Mouse (Mus musculus) forebrain, embryonic 14.5 days (tissue): Measurements from ENCODE around the gene Col23a1. TPM values are rescaled to one million over a fixed set of nuclear protein-coding genes. Genes with fewer than 3 reads are reported as not detected.

Source experiments
- ATAC-seq: fragments of 200-750 bp; cut with Nextera tagmentation; 2 replicates; pipeline ENCODE4 v1.8.0; 2017; ENCODE audit warnings: mild to moderate bottlenecking, moderate library complexity
- DNase-seq: peaks from one replicate; pipeline ENCODE4 v3.0.0-alpha.2; 2015; ENCODE audit warnings: low spot score
- H3K27ac ChIP-seq: fragments of 300-500 bp; sonication (generic); 2 replicates; pipeline ENCODE4 v1.5.1; 2014; ENCODE audit warnings: low read depth, mild to moderate bottlenecking, control low read depth, low read length, moderate library complexity
- H3K27me3 ChIP-seq: fragments of 300-500 bp; sonication (generic); replicated peaks from 2 replicates; pipeline ENCODE4 v1.6.1; 2014; ENCODE audit warnings: low read length, control low read depth, mixed read lengths; ENCODE audit not compliant: control insufficient read depth, insufficient read depth
- H3K36me3 ChIP-seq: fragments of 300-500 bp; sonication (generic); 2 replicates; pipeline ENCODE4 v1.6.1; 2014; ENCODE audit warnings: low read length, control low read depth; ENCODE audit not compliant: control insufficient read depth, insufficient read depth
- H3K4me1 ChIP-seq: fragments of 300-500 bp; sonication (generic); 2 replicates; pipeline ENCODE4 v1.6.1; 2014; ENCODE audit warnings: antibody characterized with exemption, low read length, control low read depth; ENCODE audit not compliant: control insufficient read depth, insufficient read depth
- H3K4me2 ChIP-seq: fragments of 300-500 bp; sonication (generic); 2 replicates; pipeline ENCODE4 v1.6.1; 2014; ENCODE audit warnings: mild to moderate bottlenecking, control low read depth, low read length
- H3K4me3 ChIP-seq: fragments of 300-500 bp; sonication (generic); 2 replicates; pipeline ENCODE4 v1.5.1; 2014; ENCODE audit warnings: low read depth, low read length, control low read depth
- H3K9ac ChIP-seq: fragments of 300-500 bp; sonication (generic); 2 replicates; pipeline ENCODE4 v1.6.1; 2014; ENCODE audit warnings: mild to moderate bottlenecking, low read length, control low read depth, moderate library complexity
- H3K9me3 ChIP-seq: fragments of 300-500 bp; sonication (generic); replicated peaks from 2 replicates; pipeline ENCODE4 v1.6.1; 2016; ENCODE audit warnings: low read length, control low read depth, mixed read lengths; ENCODE audit not compliant: control insufficient read depth
- WGBS: fragments of 180-500 bp; shearing (Covaris S2); extraction: QIAGEN DNeasy Blood & Tissue Kit; methylation state at CpG from one replicate; pipeline ENCODE4 v1.1.7; 2014; 5-methylcytosine and 5-hydroxymethylcytosine counted together
- polyA plus RNA-seq: library from polyadenylated mRNA; unstranded; fragments of >200 nt; fragmentation: Nextera tagmentation; extraction: Ambion mirVana; gene quantifications from 2 replicates; pipeline ENCODE4 v1.2.1, GENCODE M21; 2014

Gene Col23a1
- polyA plus RNA-seq, 1 experiment from 2014 or later: 2.5 TPM

DNA sequence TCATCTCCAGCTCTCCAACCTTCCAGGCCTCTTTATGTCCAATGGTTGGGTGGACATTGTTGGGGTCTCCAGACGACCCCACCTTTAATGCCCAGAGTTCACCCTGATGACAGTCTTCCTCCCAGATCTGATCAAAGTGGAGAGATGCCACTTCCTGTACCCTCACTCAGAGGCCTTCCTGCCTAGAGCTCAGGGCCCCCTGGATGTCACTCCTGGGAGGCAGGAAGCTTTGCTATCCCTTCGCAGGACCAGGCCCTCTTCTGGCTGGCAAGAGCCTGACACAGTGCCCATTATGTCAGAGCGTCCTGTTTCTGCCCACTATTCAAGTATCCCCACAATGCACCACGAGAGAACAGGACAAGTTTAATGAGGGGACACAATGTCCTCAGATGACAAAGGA, 289.3 kb downstream of the Col23a1 start:
- peaks cover 6% of the 10 kb centered on the region for H3K4me1 ChIP-seq
- H3K36me3 ChIP-seq: no peaks in the 10 kb centered on the region
- 63% methylated on average over 4 of the region's 4 CpGs for WGBS
- no peaks in the 10 kb centered on the region for H3K27me3 ChIP-seq
- ATAC-seq (no peak), DNase-seq (no peak)
- no peaks in the 10 kb centered on the region for H3K9me3 ChIP-seq
- no peak overlapping the region for H3K4me3 ChIP-seq
- no peak overlapping the region for H3K4me2 ChIP-seq
- H3K27ac ChIP-seq: no peak overlapping the region
- H3K9ac ChIP-seq: no peak overlapping the region

DNA sequence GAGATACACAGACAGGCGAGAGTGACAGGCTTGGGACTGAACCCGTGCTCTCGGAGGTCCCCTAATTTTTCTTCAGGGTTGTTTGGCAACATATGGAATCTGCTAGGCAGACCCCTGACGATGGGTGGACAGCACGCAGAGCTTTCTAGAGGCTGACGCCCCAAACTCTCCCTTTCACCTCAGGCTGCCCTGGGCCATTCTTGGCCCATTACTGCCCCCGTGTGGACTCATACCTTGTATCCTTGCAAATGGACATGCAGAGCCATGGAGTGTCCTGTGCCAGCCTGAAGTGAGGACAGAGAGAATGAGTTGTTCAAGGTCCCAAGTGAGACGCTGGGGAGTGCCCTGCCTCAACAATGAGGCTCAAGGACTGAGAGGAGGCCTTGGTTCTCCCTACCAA, 293.0 kb downstream of the Col23a1 start:
- H3K9me3 ChIP-seq: no peaks in the 10 kb centered on the region
- no peaks in the 10 kb centered on the region for H3K27me3 ChIP-seq
- ATAC-seq (no peak), DNase-seq (peak; percentile 63)
- H3K9ac ChIP-seq: no peak overlapping the region
- peaks cover 18% of the 10 kb centered on the region for H3K36me3 ChIP-seq
- H3K4me2 ChIP-seq: no peak overlapping the region
- no peak overlapping the region for H3K27ac ChIP-seq
- no peak overlapping the region for H3K4me3 ChIP-seq
- WGBS: 25% methylated on average over 8 of the region's 8 CpGs
- peaks cover 10% of the 10 kb centered on the region for H3K4me1 ChIP-seq

DNA sequence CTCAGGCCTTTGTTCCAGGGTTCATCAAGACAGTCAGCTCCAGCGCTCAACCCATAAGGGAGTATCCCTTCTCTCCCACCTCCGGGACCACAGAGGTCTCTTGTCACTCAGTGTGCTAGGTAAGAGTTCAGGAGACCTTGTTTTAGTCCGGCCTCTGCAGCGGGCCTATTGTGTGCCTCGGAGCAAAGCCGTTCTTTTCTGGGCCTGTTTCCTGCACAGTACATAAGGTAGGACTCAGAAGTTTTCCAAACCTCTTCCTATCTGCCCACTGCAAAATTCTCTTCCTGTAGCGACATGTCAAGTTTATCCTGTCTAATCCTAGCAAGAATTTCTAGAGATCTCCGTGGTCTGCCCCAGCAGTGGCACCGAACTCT, 294.3 kb downstream of the Col23a1 start:
- Histone ChIP-seq H3K4me2 (peak overlapping the region; percentile 91), H3K27ac (peak overlapping the region; percentile 96), H3K4me1 (peaks cover 10% of the 10 kb centered on the region), H3K27me3 (no peaks in the 10 kb centered on the region), H3K36me3 (peaks cover 31% of the 10 kb centered on the region), H3K9me3 (no peaks in the 10 kb centered on the region), H3K4me3 (peak overlapping the region; percentile 60), H3K9ac (peak overlapping the region; percentile 90)
- ATAC-seq (peak; percentile 33), DNase-seq (peak; percentile 32)
- 7% methylated on average over 9 of the region's 9 CpGs for WGBS

DNA sequence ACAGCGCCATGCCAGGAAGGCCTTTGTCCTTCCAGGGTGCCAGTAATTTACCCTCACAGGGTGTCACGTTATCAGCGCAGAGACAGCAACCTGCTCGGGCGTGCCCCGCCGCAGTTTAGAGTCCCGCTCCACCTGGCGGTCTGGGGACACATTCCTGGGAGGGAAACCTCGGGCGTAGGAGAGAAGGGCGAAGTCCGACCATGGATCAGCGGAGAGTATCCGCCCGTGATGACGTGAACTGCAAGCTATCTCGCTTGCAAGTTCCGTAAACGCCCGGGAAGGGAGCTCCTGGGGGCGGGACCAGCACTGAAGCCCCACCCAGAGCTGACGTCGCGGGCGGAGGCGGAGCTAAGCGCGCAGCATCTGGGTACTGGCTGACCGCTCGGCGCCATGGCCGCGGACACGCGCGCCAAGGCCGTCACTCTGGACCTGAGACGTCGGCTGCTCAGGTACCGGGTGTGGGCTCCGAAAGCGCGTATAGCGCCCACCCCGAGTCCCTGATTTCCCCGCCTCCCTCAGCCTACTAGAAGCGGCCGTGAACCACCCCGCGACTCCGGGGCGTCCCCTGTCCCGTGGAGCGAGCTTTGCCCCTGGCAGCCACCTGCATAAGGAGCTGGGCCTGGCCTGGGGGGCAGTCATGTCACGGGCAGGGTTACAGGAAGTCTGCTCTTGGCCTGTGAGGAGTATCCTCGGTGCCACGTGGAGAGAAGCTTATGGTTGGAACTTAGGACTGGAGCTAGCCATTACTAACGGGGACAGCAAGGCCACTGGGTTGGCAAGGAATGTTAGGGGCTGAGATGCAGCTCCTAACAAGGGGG, 294.9 kb downstream of the Col23a1 start, which contains the start of gene Phykpl:
Phykpl (plus strand) TSS at position 327 of the 818 bp plus-strand sequence.
- H3K27ac ChIP-seq: peak within 1 kb of the TSS; percentile 96
- H3K27me3 ChIP-seq: no peaks in the 10 kb centered on the region
- ATAC-seq (peak; percentile 95), DNase-seq (peak; percentile 97)
- H3K9me3 ChIP-seq: no peaks in the 10 kb centered on the region
- peak within 1 kb of the TSS; percentile 91 for H3K4me2 ChIP-seq
- H3K4me3 ChIP-seq: peak within 1 kb of the TSS; percentile 60
- H3K4me1 ChIP-seq: peaks cover 10% of the 10 kb centered on the region
- peaks cover 37% of the 10 kb centered on the region for H3K36me3 ChIP-seq
- WGBS: under 1% methylated on average over 58 of the region's 59 CpGs
- H3K9ac ChIP-seq: peak within 1 kb of the TSS; percentile 90

DNA sequence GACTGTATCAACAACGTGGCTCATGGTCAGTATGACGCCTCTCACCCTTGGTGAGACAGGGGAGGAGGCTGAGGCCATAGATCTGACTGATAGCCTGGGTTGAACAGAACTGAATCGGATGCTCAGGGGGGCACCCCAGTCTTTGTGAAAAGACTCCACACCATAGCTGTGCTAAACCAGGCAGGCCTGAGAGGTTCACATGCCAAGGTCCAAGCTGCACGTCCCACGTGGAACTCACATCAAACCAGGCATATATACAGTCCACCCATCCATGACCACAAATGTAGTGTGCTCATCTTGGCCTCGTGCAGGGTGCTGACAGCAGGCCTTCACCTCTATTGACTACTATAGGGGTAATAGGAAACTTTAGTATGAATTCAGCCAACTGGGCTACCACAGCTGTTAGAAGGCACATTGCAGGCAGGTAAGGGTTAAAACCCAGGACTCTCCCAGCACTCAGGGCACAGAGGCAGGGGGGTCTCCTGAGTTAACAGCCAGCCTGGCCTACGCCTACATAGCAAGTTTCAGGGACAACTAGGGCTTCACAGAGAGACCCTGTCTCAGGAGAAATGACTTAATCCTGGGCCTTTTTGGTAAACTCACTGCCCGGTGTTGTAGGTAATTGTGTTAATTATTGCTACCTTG, 296.0 kb downstream of the Col23a1 start:
- H3K9me3 ChIP-seq: no peaks in the 10 kb centered on the region
- H3K4me2 ChIP-seq: peak overlapping the region; percentile 91
- 0 out of 2 replicates have a peak overlapping the region, but pooled peaks have one; percentile 60 for H3K4me3 ChIP-seq
- H3K36me3 ChIP-seq: peaks cover 47% of the 10 kb centered on the region
- ATAC-seq (no peak), DNase-seq (no peak)
- WGBS: 70% methylated on average over 8 of the region's 8 CpGs
- H3K4me1 ChIP-seq: peaks cover 10% of the 10 kb centered on the region
- H3K27me3 ChIP-seq: no peaks in the 10 kb centered on the region
- peak overlapping the region; percentile 30; the same call in 1 of the 2 replicates for H3K27ac ChIP-seq
- peak overlapping the region; percentile 90 for H3K9ac ChIP-seq

DNA sequence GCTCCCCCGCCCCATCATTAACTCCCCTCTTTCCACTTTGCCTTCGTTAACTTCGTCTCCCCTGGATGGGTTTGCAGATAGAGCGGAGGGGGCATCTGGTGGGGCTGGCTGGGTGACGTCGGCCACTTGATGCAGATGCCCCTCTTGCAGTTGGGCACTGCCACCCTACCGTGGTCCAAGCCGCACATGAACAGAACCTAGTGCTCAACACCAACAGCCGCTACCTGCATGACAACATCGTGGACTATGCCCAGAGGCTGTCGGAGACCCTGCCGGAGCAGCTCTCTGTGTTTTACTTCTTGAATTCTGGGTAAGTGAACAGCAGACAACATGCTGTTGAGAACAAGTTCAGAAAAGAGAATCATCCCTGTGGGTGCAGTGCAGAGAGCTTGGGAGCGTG, 296.7 kb downstream of the Col23a1 start:
- no peak overlapping the region for H3K4me2 ChIP-seq
- 84% methylated on average over 13 of the region's 13 CpGs for WGBS
- DNase-seq: no peak
- no peaks in the 10 kb centered on the region for H3K27me3 ChIP-seq
- no peak overlapping the region for H3K4me3 ChIP-seq
- peaks cover 54% of the 10 kb centered on the region for H3K36me3 ChIP-seq
- no peaks in the 10 kb centered on the region for H3K9me3 ChIP-seq
- peak overlapping the region; percentile 30; the same call in 1 of the 2 replicates for H3K27ac ChIP-seq
- no peak overlapping the region for H3K9ac ChIP-seq
- no peak for ATAC-seq
- H3K4me1 ChIP-seq: peaks cover 10% of the 10 kb centered on the region

DNA sequence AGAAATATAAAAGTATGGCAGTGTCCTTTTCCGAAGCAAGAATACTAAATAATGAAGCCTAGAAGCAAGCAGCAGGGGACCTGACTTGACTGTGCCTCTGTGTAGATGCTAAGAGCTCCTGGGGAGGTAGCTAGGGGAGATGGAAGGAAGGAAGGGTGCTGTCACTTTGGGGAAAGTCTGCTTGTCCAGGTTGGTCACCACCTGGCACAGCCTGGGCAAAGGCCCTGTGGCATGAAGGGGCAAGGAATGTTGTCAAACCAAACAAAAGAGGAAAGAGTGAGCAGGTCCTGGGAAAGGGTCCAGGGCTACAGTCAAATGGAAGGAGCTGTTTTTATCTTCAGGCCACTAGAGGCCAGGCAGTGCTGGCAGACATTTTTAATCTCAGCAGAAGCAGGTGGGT, 297.3 kb downstream of the Col23a1 start:
- 90% methylated on average over 1 of the region's 1 CpGs for WGBS
- ATAC-seq: no peak
- H3K4me1 ChIP-seq: peaks cover 10% of the 10 kb centered on the region
- no peaks in the 10 kb centered on the region for H3K9me3 ChIP-seq
- no peak overlapping the region for H3K4me3 ChIP-seq
- H3K36me3 ChIP-seq: peaks cover 60% of the 10 kb centered on the region
- no peak overlapping the region for H3K9ac ChIP-seq
- no peaks in the 10 kb centered on the region for H3K27me3 ChIP-seq
- no peak overlapping the region for H3K4me2 ChIP-seq
- H3K27ac ChIP-seq: peak overlapping the region; percentile 14; the same call in 1 of the 2 replicates
- no peak for DNase-seq

DNA sequence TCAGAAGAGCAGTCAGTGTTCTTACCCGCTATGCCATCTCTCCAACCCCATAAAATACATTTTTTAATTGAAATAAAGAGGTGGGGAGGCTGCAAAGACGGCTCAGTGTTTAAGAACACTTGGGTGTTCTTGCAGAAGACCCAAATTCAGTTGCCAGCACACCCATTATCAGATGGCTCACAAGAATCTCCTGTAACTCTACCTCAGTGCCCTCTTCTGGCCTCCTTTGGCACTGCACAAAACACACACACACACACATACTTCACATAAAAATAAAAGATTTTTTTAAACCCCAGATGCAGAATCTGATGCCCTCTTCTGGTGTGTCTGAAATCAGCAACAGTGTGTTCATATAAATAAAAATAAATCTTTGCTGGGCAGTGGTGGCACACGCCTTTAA, 299.1 kb downstream of the Col23a1 start:
- Histone ChIP-seq H3K4me2 (no peak overlapping the region), H3K4me1 (peaks cover 6% of the 10 kb centered on the region), H3K36me3 (peaks cover 78% of the 10 kb centered on the region), H3K9me3 (no peaks in the 10 kb centered on the region), H3K4me3 (no peak overlapping the region), H3K27me3 (no peaks in the 10 kb centered on the region), H3K27ac (no peak overlapping the region), H3K9ac (no peak overlapping the region)
- DNase-seq (no peak), ATAC-seq (no peak)
- WGBS: 96% methylated on average over 3 of the region's 3 CpGs

DNA sequence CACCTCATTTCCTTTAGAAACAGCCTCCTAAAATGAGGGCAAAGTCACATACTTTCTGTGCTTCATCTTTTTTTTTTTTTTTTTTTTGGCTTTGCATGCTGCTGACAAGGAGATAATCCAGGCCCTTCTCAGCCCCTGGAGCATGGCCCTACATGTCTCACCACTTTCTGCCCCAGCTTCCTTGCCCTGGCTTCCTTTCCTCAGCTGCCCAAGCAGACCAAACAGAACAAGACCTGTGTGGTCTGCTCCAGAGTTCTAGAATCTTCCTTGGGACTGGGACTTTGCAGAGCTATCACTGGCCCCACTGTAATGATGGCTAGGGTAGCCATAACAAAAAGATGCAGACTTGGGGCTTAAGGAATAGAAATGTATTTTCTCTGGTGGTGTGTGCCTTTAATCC, 300.3 kb downstream of the Col23a1 start:
- Histone ChIP-seq H3K9me3 (no peaks in the 10 kb centered on the region), H3K4me2 (no peak overlapping the region), H3K27ac (no peak overlapping the region), H3K27me3 (no peaks in the 10 kb centered on the region), H3K36me3 (peaks cover 90% of the 10 kb centered on the region), H3K9ac (no peak overlapping the region), H3K4me1 (peaks cover 3% of the 10 kb centered on the region; the same call in 1 of the 2 replicates), H3K4me3 (no peak overlapping the region)
- no peak for DNase-seq
- ATAC-seq: no peak
